Mouse (Mus musculus): Measurements from ENCODE around the gene 2700097O09Rik. TPM values are rescaled to one million over a fixed set of nuclear protein-coding genes. Genes with fewer than 3 reads are reported as not detected.
"Not testable (repeated sequence)": the region's sequence is repeated elsewhere in the genome, so short reads cannot be mapped to it uniquely, and the experiment has no call there.

2700097O09Rik gene
- total RNA-seq, 2 experiments from 2014 or later = 9.4 to 11.1 TPM

GRCm38 (mm10) chr12:55049731-55050353 is 30.1 kb downstream of the 2700097O09Rik start:
- DNase-seq (ENCODE audit: low spot score in 2 of 2) = no peak

GRCm38 (mm10) chr12:55041011-55041410 is 38.9 kb downstream of the 2700097O09Rik start:
- no peak for DNase-seq (ENCODE audit: low spot score in 2 of 2)

- DNase-seq (ENCODE audit: low spot score in 2 of 2) = no peak
These were observed 52.8 kb downstream of the 2700097O09Rik start for GRCm38 (mm10) chr12:55027088-55027487.

DNA sequence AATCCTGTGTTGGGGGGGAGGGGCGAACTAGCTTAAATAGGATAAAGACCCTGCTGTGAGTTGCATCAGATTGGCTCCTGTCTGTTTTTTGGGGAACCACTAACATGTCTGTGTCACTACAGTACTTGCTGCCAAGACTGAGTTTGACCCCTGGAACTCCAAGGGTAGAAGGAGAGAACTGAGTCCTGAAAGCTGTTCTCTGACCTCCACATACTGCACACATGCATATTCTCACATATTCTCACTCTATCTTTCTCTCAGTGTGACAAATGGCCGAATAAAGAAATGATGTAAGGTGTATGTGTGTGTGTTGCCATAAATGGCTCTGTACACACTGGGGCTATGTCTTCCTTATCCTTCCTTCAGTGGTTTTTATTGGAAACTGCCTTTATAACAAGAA is 56.6 kb downstream of the 2700097O09Rik start:
- no peak for DNase-seq (ENCODE audit: low spot score in 2 of 2)

GRCm38 (mm10) chr12:55019421-55019877 is 60.5 kb downstream of the 2700097O09Rik start:
- no peak for DNase-seq (ENCODE audit: low spot score in 2 of 2)

DNA sequence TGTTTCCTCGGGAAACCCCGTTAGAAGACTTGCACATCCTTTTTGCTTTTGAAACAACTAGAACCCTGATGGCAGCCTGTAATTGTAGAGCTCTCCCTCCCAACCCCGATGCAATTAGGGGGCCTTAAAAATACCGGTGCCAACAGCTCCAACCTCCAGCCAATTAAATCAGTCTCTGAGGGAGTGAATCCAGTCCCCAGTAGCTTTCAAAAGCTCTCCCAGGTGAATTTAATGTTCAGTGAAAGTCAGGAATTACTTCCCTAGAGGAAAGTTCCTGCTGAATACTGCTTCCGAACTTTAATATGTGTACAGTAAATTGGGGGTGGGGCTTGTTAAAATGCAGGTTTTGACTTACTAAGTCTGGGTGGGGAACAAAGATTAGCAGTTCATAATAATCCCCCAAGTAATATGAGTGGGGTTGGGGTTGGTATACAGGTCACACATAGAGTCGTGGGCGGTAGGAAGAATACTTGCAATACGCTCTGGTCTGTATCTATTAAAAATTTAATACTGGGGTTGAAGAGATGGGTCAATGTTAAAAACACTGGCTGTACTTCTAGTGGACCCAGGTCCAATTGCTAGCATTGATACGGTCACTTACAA is 62.7 kb downstream of the 2700097O09Rik start:
- DNase-seq (ENCODE audit: low spot score in 2 of 2) = no peak

DNA sequence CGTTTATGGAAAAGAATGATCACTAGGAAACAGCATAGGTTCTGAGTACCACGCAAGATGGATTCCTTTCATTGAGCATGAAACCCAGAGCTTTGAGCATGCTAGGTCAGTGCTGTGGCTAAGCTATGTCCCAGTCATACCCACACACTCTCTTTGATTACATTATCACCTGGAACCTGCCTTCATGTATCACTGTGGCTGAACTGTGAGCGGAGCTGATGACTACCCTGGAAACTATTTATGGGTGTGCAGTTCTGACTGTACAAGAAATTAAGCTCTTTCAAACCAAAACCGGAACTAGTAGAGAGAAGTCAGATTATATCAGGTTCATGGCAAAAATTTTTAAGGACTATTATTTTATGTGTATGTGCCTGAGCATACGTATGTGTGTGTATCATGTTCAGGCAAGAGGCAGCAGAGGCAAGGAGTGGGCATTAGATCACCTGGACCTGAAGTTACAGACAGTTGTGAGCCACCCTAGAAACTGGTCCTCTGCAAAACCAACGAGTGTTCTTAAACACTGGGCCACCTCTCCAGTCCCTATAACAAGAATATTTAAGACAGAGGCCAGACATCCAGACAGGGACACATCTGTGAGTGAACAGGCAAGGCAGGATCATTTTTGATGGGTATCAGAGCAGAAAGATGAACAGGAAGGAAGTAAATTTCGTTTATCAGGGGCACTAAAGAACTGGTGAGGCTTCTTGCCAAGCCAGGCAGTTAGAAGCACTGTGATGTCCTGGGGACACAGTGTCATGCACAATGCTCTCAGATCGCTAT is 63.4 kb downstream of the 2700097O09Rik start:
- DNase-seq (ENCODE audit: low spot score in 2 of 2) = no peak

GRCm38 (mm10) chr12:55015428-55015827 is 64.5 kb downstream of the 2700097O09Rik start:
- no peak for DNase-seq (ENCODE audit: low spot score in 2 of 2)

DNA sequence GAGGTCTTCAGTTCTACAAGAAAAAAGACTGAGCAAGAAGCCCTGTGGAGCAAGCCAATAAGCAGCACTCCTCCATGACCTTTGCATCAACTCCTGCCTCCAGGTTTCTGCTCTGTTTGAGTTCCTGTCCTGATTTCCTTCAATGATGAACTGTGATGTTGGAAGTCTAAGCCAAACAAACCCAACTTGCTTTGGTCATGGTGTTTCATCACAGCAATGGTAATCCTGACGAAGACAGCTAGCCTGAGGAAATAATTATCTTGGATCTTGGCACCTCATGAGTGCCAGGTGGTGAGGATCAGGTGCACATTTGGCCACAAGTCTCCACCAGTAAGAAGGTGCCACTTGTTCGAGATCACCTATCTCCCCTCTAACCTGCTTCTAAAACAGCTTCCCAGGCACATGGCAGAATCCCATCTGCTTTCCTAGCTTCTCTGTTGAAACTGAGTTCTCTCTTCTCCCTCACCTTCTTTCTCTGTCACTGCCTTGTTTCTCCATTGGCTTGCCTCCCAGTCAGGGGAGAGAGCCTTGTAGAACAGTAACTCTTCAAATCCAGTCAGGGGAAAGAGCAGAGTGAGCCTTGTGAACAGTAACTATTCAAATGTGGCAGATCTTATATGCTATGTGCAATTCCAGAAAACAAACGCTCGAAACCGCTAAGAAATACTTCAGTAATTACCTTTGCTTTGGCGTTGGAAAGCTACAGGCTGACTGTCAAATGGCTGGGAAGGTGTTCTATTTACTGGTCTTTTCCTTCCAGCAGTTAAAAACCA is 66.1 kb downstream of the 2700097O09Rik start, which contains the start of gene Baz1a:
Baz1a (minus strand) TSS at position 723 of the 773 bp plus-strand sequence.
- no peak for DNase-seq (ENCODE audit: low spot score in 2 of 2)

DNA sequence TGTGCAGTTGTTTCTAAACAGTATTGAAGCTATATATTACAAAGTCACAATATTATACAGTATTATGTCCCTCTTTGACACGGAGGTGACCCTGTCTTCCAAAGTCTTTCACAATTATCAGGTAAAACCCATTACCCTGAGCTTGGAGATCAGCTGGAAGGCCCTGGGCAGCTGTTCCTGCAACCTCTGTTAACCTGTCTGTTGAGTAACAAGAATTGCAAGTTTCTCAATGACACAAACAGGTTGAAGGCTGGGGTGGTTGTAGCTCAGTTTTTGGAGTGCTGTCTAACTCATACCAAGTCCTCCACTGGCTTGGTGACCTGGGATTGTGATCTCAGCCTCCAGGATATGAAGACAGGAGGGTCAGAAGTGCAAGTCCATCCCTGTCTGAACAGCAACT is 66.9 kb downstream of the 2700097O09Rik start:
- DNase-seq (ENCODE audit: low spot score in 2 of 2) = no peak

- no peak for DNase-seq (ENCODE audit: low spot score in 2 of 2)
These were observed 72.4 kb downstream of the 2700097O09Rik start for GRCm38 (mm10) chr12:55007361-55008008.

DNA sequence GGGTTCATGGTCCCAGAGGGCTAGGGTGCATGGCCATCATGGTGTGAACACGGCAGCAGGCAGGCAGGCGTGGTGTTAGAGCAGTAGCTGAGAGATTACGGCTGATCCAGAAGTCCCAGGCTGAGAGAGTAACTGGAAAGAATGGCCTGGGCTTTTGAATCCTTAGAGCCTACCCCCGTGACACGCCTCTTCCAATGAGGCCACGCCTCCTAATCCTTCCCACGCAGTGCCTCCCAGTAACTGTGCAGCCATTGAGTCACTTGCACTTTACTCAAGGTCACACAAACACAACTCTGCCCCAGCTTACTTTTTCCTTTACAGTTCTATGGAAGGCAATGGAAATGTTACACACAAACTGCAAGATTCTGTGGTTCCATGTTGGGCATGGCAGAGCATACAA is 73.8 kb downstream of the 2700097O09Rik start:
- DNase-seq (ENCODE audit: low spot score in 2 of 2) = no peak

- DNase-seq (ENCODE audit: low spot score in 2 of 2) = no peak
These were observed 75.5 kb downstream of the 2700097O09Rik start for GRCm38 (mm10) chr12:55004396-55004795.

DNA sequence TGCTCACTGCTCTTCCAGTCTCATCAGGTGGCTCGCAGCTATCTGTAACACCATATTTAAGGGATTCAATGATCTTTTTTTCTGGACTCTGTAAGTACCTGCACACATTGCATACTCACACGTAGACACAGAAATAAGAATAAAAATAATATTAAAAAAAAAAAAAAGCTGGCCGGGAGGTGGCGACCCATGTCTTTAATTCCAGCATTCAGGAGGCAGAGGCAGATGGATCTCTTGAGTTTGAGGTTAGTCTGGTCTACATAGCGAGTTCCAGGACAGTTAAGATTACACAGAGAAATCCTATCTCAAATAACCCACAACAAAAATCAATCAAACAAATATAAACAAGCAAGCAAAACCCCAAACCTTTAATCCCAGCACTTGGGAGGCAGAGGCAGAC is 76.1 kb downstream of the 2700097O09Rik start:
- DNase-seq (ENCODE audit: low spot score in 2 of 2) = no peak

DNA sequence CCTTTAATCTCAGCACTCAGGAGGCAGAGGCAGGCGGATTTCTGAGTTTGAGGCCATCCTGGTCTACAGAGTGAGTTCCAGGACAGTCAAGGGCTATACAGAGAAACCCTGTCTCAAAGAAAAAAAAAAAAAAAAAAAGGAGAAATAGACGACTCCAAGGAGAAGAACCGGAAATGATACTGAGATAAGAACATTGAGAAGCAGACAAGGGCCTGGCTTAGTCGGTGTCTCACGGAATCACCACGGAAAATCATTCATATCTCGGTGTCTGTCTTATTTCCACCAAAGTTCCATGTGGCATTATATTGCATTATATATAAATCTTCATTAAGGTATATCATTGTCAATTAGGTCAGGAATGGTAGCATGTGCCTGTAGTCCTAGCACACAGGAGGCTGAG is 77.4 kb downstream of the 2700097O09Rik start:
- not testable (repeated sequence) for DNase-seq (ENCODE audit: low spot score in 2 of 2)

- DNase-seq (ENCODE audit: low spot score in 2 of 2) = peak in 1 of 2 experiments; percentile 15
These were observed 80.8 kb downstream of the 2700097O09Rik start for GRCm38 (mm10) chr12:54999016-54999690.

DNA sequence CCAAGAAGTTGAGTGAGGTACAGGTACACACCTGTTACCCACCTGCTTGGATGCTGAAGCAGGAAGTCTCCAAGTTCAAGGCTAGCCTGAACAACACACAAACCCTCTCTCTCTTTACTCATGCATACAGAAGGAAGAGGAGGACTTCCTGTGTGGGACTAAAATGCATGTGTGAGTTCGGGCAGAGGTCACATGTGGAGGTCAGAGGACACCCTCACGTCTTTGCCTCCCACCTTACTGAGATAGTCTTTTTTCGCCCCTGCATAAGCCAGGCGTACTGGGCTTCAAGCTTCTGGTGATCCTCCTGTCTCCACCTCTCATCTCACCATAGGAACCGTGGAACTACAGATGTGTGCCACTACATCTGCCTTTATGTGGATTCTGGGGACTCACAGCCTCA is 81.5 kb downstream of the 2700097O09Rik start:
- no peak for DNase-seq (ENCODE audit: low spot score in 2 of 2)

DNA sequence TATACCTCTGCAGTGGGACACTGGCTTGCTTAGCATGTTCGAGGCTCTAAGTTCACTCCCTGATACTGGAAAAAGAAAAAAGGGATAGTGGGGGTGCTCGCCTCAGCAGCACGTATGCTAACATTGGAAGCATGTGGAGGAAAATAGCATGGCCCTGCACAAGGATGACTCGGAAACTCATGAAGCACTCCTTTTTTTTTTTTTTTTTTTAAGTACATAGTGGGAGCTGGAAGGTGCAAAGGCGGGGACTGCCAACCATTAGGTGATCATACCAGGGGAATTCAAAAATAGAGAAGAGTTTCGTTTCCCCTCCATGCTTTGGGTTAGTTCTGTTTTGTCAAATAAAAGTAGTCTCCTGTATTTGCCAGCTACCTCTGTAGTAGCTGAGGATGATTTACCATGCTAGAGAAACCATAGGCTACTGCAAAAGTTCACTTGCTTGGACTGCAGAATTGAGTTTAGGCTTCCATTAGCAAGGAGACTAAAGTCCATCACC is 82.9 kb downstream of the 2700097O09Rik start:
- no peak for DNase-seq (ENCODE audit: low spot score in 2 of 2)

DNA sequence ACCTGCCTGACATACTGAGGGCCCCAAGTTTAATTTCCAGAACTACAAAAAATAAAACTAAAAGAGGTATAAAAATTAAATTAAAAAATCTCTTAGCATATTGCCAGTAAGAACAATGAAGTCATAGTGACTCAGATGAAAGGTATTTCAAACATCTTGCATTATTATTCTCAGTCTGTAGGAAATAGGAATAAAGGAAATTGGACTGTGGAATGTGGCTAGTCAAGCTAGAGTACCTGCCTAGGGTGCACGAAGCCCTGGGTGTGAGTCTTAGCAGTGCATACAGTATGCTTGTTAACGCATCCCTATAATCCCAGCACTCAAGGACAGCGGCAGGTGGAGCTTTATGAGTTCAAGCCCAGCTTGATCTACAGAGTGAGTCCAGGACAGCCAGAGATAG is 83.9 kb downstream of the 2700097O09Rik start:
- no peak for DNase-seq (ENCODE audit: low spot score in 2 of 2)
